Comparison of ENCODE assay signal across 17 mouse cellular contexts in the genomic region with DNA sequence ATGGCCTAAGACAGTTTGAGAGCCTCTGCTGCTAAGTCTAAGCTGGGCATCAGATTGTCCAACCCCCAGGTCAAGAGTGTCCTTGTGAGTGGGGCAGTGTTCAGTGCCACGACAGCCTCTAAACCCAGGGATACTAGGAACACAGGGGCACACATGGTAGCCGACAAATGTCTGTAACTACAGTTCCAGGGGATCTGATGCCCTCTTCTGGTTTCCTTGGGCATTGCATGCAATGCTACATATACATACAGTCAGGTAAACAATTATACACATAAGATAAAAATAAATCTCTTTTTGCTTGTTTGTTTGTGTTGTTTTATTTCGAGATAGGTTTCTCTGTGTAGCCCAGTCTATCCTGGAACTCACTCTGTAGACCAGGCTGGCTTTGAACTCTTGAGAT. TPM values are rescaled to one million over a fixed set of nuclear protein-coding genes. Genes with fewer than 3 reads are reported as not detected.
DNase-seq lines count a peak whose midpoint lies in the region; ATAC-seq and TF ChIP-seq lines count a peak whose summit lies in the region.
"Had no signal": no experiment of that assay in that cellular context is flagged by ENCODE, and none has a peak within 500 bp of the region (broad histone marks: within the 10 kb centered on the region; RNA-seq: fewer than 3 reads in every experiment).

No protein-coding gene starts in this region.

- H3K9ac ChIP-seq in kidney, embryonic 15.5 days = no peak overlapping the region
- no peak overlapping the region for H3K9ac ChIP-seq in midbrain, postnatal 0 days (replicated peaks; ENCODE audit: low read length, poor library complexity, severe bottlenecking)
- H3K9ac ChIP-seq in midbrain, embryonic 11.5 days (ENCODE audit: low read length) = no peak overlapping the region
- H3K9ac ChIP-seq in intestine, embryonic 14.5 days (ENCODE audit: low read length) = no peak overlapping the region
- H3K9ac ChIP-seq: embryonic facial prominence, embryonic 15.5 days; forebrain, embryonic 12.5 days; limb, embryonic 13.5 days had no signal

- 0 out of 2 replicates have a peak, but pooled peaks cover 5% of the 10 kb centered on the region for H3K36me3 ChIP-seq in kidney, embryonic 15.5 days
- H3K36me3 ChIP-seq in midbrain, postnatal 0 days (ENCODE audit: insufficient read depth, low read length) = peaks cover 3% of the 10 kb centered on the region; the same call in 1 of the 2 replicates
- H3K36me3 ChIP-seq in midbrain, embryonic 11.5 days (ENCODE audit: control insufficient read depth, insufficient read depth, low read length) = no peaks in the 10 kb centered on the region
- H3K36me3 ChIP-seq in intestine, embryonic 14.5 days (ENCODE audit: control insufficient read depth, insufficient read depth, low read length) = no peaks in the 10 kb centered on the region
- H3K36me3 ChIP-seq: embryonic facial prominence, embryonic 15.5 days; forebrain, embryonic 12.5 days had no signal

- peak; percentile 51 for TF ChIP-seq CTCF in midbrain, postnatal 0 days (IDR thresholded peaks at IDR 0.05)

- WGBS in kidney, embryonic 15.5 days = 94% methylated on average over 3 of the region's 3 CpGs
- 82% methylated on average over 3 of the region's 3 CpGs for WGBS in midbrain, postnatal 0 days
- WGBS in midbrain, embryonic 11.5 days = 96% methylated on average over 3 of the region's 3 CpGs
- WGBS in intestine, embryonic 14.5 days = 92% methylated on average over 3 of the region's 3 CpGs

- no peaks in the 10 kb centered on the region for H3K27me3 ChIP-seq in kidney, embryonic 15.5 days
- H3K27me3 ChIP-seq in midbrain, postnatal 0 days (ENCODE audit: insufficient read depth, low read length) = no peaks in the 10 kb centered on the region
- no peaks in the 10 kb centered on the region for H3K27me3 ChIP-seq in midbrain, embryonic 11.5 days (ENCODE audit: control insufficient read depth, insufficient read depth, low read length)
- H3K27me3 ChIP-seq in intestine, embryonic 14.5 days (replicated peaks; ENCODE audit: control insufficient read depth, insufficient read depth, low read length) = no peaks in the 10 kb centered on the region
- H3K27me3 ChIP-seq: embryonic facial prominence, embryonic 15.5 days; forebrain, embryonic 12.5 days; limb, embryonic 13.5 days had no signal

- H3K9me3 ChIP-seq in kidney, embryonic 15.5 days (replicated peaks) = 0 out of 2 replicates have a peak, but pooled peaks cover 3% of the 10 kb centered on the region
- no peaks in the 10 kb centered on the region for H3K9me3 ChIP-seq in midbrain, postnatal 0 days (ENCODE audit: low read length)
- no peaks in the 10 kb centered on the region; the same call in 1 of the 2 replicates for H3K9me3 ChIP-seq in midbrain, embryonic 11.5 days (ENCODE audit: control insufficient read depth, low read length)
- H3K9me3 ChIP-seq in intestine, embryonic 14.5 days (ENCODE audit: control insufficient read depth, low read length) = no peaks in the 10 kb centered on the region
- H3K9me3 ChIP-seq: embryonic facial prominence, embryonic 15.5 days; forebrain, embryonic 12.5 days had no signal

- no peak overlapping the region for H3K4me2 ChIP-seq in kidney, embryonic 15.5 days
- no peak overlapping the region for H3K4me2 ChIP-seq in midbrain, postnatal 0 days (ENCODE audit: low read depth, low read length, poor library complexity, severe bottlenecking)
- H3K4me2 ChIP-seq in midbrain, embryonic 11.5 days = no peak overlapping the region
- no peak overlapping the region for H3K4me2 ChIP-seq in intestine, embryonic 14.5 days (ENCODE audit: low read length)
- H3K4me2 ChIP-seq: embryonic facial prominence, embryonic 15.5 days; forebrain, embryonic 12.5 days; limb, embryonic 13.5 days had no signal

- DNase-seq in kidney, adult 18-20 months = no peak
- DNase-seq in midbrain, postnatal 0 days (ENCODE audit: low spot score) = no peak
- DNase-seq in midbrain, embryonic 11.5 days (ENCODE audit: low spot score, missing footprints) = no peak
- no peak for DNase-seq in intestine, embryonic 14.5 days (ENCODE audit: low spot score)
- no peak for DNase-seq in gastrocnemius, adult 18-20 months (ENCODE audit: low spot score)
- DNase-seq: adrenal gland, postnatal 10 days; cerebellum, adult 8-10 months; lung, adult 2 months; right cerebral cortex, postnatal 25 days; thymus, adult 2 months had no signal

- H3K4me1 ChIP-seq in kidney, embryonic 15.5 days = peaks cover 37% of the 10 kb centered on the region
- H3K4me1 ChIP-seq in midbrain, postnatal 0 days (ENCODE audit: insufficient read depth, low read length) = no peaks in the 10 kb centered on the region
- no peaks in the 10 kb centered on the region for H3K4me1 ChIP-seq in midbrain, embryonic 11.5 days (ENCODE audit: control insufficient read depth, insufficient read depth, low read length)
- H3K4me1 ChIP-seq in intestine, embryonic 14.5 days (replicated peaks; ENCODE audit: control insufficient read depth, insufficient read depth, low read length) = peaks cover 3% of the 10 kb centered on the region
- H3K4me1 ChIP-seq: forebrain, embryonic 12.5 days had no signal

- ATAC-seq in kidney, embryonic 15.5 days (replicated peaks; ENCODE audit: low FRiP score) = no peak
- ATAC-seq in midbrain, postnatal 0 days (ENCODE audit: low FRiP score) = no peak
- ATAC-seq in midbrain, embryonic 11.5 days (ENCODE audit: low FRiP score) = no peak
- ATAC-seq in intestine, embryonic 14.5 days (replicated peaks; ENCODE audit: low FRiP score, low TSS enrichment, low read depth) = no peak
- no peak for ATAC-seq in granulocyte monocyte progenitor cell, adult 5-6 weeks (replicated peaks; ENCODE audit: poor library complexity, severe bottlenecking)
- ATAC-seq: hindbrain, embryonic 16.5 days; midbrain, embryonic 16.5 days had no signal

- H3K27ac ChIP-seq in kidney, embryonic 15.5 days = peak overlapping the region; percentile 77
- no peak overlapping the region for H3K27ac ChIP-seq in midbrain, postnatal 0 days (ENCODE audit: low read depth, low read length)
- H3K27ac ChIP-seq in midbrain, embryonic 11.5 days (ENCODE audit: low read depth, low read length) = no peak overlapping the region
- H3K27ac ChIP-seq in intestine, embryonic 14.5 days (ENCODE audit: low read depth) = peak overlapping the region; percentile 59; the same call in 1 of the 2 replicates
- H3K27ac ChIP-seq: embryonic facial prominence, embryonic 15.5 days; forebrain, embryonic 12.5 days; limb, embryonic 13.5 days had no signal

- no peak overlapping the region for H3K4me3 ChIP-seq in kidney, embryonic 15.5 days (replicated peaks)
- no peak overlapping the region for H3K4me3 ChIP-seq in midbrain, postnatal 0 days (ENCODE audit: low read depth, low read length)
- H3K4me3 ChIP-seq in midbrain, embryonic 11.5 days (ENCODE audit: low read depth, low read length) = no peak overlapping the region
- H3K4me3 ChIP-seq in intestine, embryonic 14.5 days (ENCODE audit: low read depth, low read length) = no peak overlapping the region
- H3K4me3 ChIP-seq: embryonic facial prominence, embryonic 15.5 days; forebrain, embryonic 12.5 days; limb, embryonic 13.5 days had no signal

RNA-seq across cellular contexts. Expression of a gene that starts 53.0 kb away (rescaled TPM):
- polyA plus RNA-seq in kidney, embryonic 15.5 days (2015; fragmentation: Nextera tagmentation; extraction: Ambion mirVana) = 15.9 and 16.4 TPM in 2 replicates
- 70.2 and 87.2 TPM in 2 replicates for total RNA-seq in midbrain, postnatal 0 days (2014; rRNA removed)
- polyA plus RNA-seq in midbrain, postnatal 0 days (2015; fragmentation: Nextera tagmentation; extraction: Ambion mirVana) = 23.6 and 25.6 TPM in 2 replicates
- polyA plus RNA-seq in midbrain, embryonic 11.5 days (2014; fragmentation: Nextera tagmentation; extraction: Ambion mirVana) = 9.2 and 12.1 TPM in 2 replicates
- 13.7 and 14.7 TPM in 2 replicates for polyA plus RNA-seq in intestine, embryonic 14.5 days (2014; fragmentation: Nextera tagmentation; extraction: Ambion mirVana)
- total RNA-seq in gastrocnemius, adult 18-20 months (2021) = 1 to 10 TPM; 1.6 to 2.5 TPM
- total RNA-seq in granulocyte monocyte progenitor cell, adult 5-6 weeks (2014; fragmentation: Nextera tagmentation) = 1.1 TPM in 1 of 2 replicates, not detected in the other
- total RNA-seq in granulocyte monocyte progenitor cell, adult 5-6 weeks (2017) = 0.09 and 3.5 TPM in 2 replicates

Comparison
In these comparisons a context has a peak if more than half of its experiments do, and no peak if none do; other contexts are left out.
1. H3K27ac ChIP-seq: peak in kidney, embryonic 15.5 days (single experiment) and intestine, embryonic 14.5 days (single experiment); none in midbrain, postnatal 0 days (single experiment) and midbrain, embryonic 11.5 days (single experiment).